Mouse (Mus musculus) CH12.LX (cell line): ENCODE data around the gene Abtb2. TPM values are rescaled to one million over a fixed set of nuclear protein-coding genes. Genes with fewer than 3 reads are reported as not detected.

Source experiments
- DNase-seq: peaks from one replicate; pipeline ENCODE4 v3.0.0-alpha.2; 2013; ENCODE audit errors: extremely low read depth
- H3K27ac ChIP-seq: 2 replicates; pipeline ENCODE4 v1.5.1; 2012; ENCODE audit warnings: low read depth, mild to moderate bottlenecking, control low read depth, moderate library complexity; ENCODE audit not compliant: insufficient read depth
- H3K27me3 ChIP-seq: replicated peaks from 2 replicates; pipeline ENCODE3; 2012; ENCODE audit warnings: inconsistent platforms
- H3K36me3 ChIP-seq, 2 experiments: replicated peaks in 1 of 2; 2 replicates each; pipeline versions ENCODE3 to v1.6.1; 2012; ENCODE audit warnings: inconsistent platforms in 1 of 2, low read length in 1 of 2, mild to moderate bottlenecking in 1 of 2, mixed read lengths in 1 of 2, moderate library complexity in 1 of 2; ENCODE audit not compliant: control insufficient read depth in 1 of 2, insufficient read depth in 1 of 2
- H3K4me1 ChIP-seq, 2 experiments: 2 replicates each; pipeline ENCODE4 v1.6.1; 2012; ENCODE audit warnings: inconsistent platforms in 1 of 2, moderate library complexity in 1 of 2; ENCODE audit not compliant: insufficient read depth in 2 of 2, control insufficient read depth in 1 of 2
- H3K4me2 ChIP-seq: 2 replicates; pipeline ENCODE4 v1.6.1; 2012; ENCODE audit warnings: low read depth, mild to moderate bottlenecking, control low read depth; ENCODE audit not compliant: poor library complexity, insufficient read depth, severe bottlenecking
- H3K4me3 ChIP-seq, 3 experiments: fragments of 150-350 bp in 1 of 3; sonication (generic) in 1 of 3; replicated peaks in 1 of 3; 2 replicates each; pipeline versions ENCODE3 to v1.5.1; 2011 to 2012; ENCODE audit warnings: low read depth in 2 of 3, low read length in 2 of 3, mild to moderate bottlenecking in 2 of 3, moderate library complexity in 2 of 3, control low read depth in 1 of 3, improper control_type of control experiment in 1 of 3, inconsistent platforms in 1 of 3, mixed read lengths in 1 of 3; ENCODE audit not compliant: poor library complexity in 1 of 3
- H3K79me2 ChIP-seq: replicated peaks from 2 replicates; pipeline ENCODE4 v1.6.1; 2012; ENCODE audit warnings: mild to moderate bottlenecking, moderate library complexity; ENCODE audit not compliant: control insufficient read depth, poor library complexity, insufficient read depth, severe bottlenecking; ENCODE audit errors: extremely low read depth
- H3K9ac ChIP-seq: 2 replicates; pipeline ENCODE4 v1.6.1; 2012; ENCODE audit warnings: low read depth, mild to moderate bottlenecking, control low read depth, moderate library complexity; ENCODE audit not compliant: insufficient read depth
- H3K9me3 ChIP-seq: replicated peaks from 2 replicates; pipeline ENCODE3; 2012; ENCODE audit warnings: low read length, inconsistent platforms, mixed read lengths
- BHLHE40 ChIP-seq: IDR thresholded peaks from 2 replicates; pipeline ENCODE4 v1.6.1; 2011; ENCODE audit warnings: mild to moderate bottlenecking, low read depth, low read length, improper control_type of control experiment
- CHD1 ChIP-seq: IDR thresholded peaks from 2 replicates; pipeline ENCODE4 v1.6.1; 2012; ENCODE audit warnings: low read depth, low read length, improper control_type of control experiment, inconsistent platforms
- CTCF ChIP-seq, 2 experiments: IDR thresholded peaks in 1 of 2; conservative IDR thresholded peaks in 1 of 2; 2 replicates each; pipeline ENCODE4 v1.5.1; 2011 to 2012; ENCODE audit warnings: low read depth in 2 of 2, low read length in 2 of 2, improper control_type of control experiment in 1 of 2, inconsistent platforms in 1 of 2, mild to moderate bottlenecking in 1 of 2, moderate library complexity in 1 of 2
- E2F4 ChIP-seq: IDR thresholded peaks from 2 replicates; pipeline ENCODE4 v1.6.1; 2011; ENCODE audit warnings: low read depth, low read length, improper control_type of control experiment; ENCODE audit not compliant: insufficient replicate concordance
- EP300 ChIP-seq: IDR thresholded peaks from 2 replicates; pipeline ENCODE4 v1.6.1; 2011; ENCODE audit warnings: low read length, improper control_type of control experiment
- JUN ChIP-seq: IDR thresholded peaks from 2 replicates; pipeline ENCODE4 v1.6.1; 2011; ENCODE audit warnings: low read depth, mild to moderate bottlenecking, low read length, improper control_type of control experiment, moderate library complexity; ENCODE audit not compliant: insufficient read depth
- KAT2A ChIP-seq: IDR thresholded peaks from 2 replicates; pipeline ENCODE4 v1.6.1; 2012; ENCODE audit warnings: low read length, improper control_type of control experiment, inconsistent platforms; ENCODE audit not compliant: insufficient replicate concordance
- MAZ ChIP-seq: IDR thresholded peaks from 2 replicates; pipeline ENCODE4 v1.6.1; 2012; ENCODE audit warnings: low read depth, mild to moderate bottlenecking, inconsistent platforms, low read length, improper control_type of control experiment, moderate library complexity
- MXI1 ChIP-seq: IDR thresholded peaks from 2 replicates; pipeline ENCODE4 v1.6.1; 2011; ENCODE audit warnings: mild to moderate bottlenecking, low read depth, low read length, improper control_type of control experiment
- NRF1 ChIP-seq: IDR thresholded peaks from 2 replicates; pipeline ENCODE4 v1.6.1; 2014; ENCODE audit warnings: low read depth, mild to moderate bottlenecking, inconsistent platforms, low read length, improper control_type of control experiment, moderate library complexity
- POLR2A ChIP-seq: IDR thresholded peaks from 2 replicates; pipeline ENCODE4 v1.6.1; 2011; ENCODE audit warnings: low read depth, mild to moderate bottlenecking, improper control_type of control experiment, low read length
- RAD21 ChIP-seq: IDR thresholded peaks from 2 replicates; pipeline ENCODE4 v1.6.1; 2011; ENCODE audit warnings: low read depth, mild to moderate bottlenecking, low read length, improper control_type of control experiment, moderate library complexity
- RCOR1 ChIP-seq: conservative IDR thresholded peaks from 2 replicates; pipeline ENCODE4 v1.6.1; 2012; ENCODE audit warnings: low read depth, mild to moderate bottlenecking, inconsistent platforms, low read length, improper control_type of control experiment
- SIN3A ChIP-seq: IDR thresholded peaks from 2 replicates; pipeline ENCODE4 v1.6.1; 2012; ENCODE audit warnings: low read length, improper control_type of control experiment, inconsistent platforms
- TBP ChIP-seq: conservative IDR thresholded peaks from 2 replicates; pipeline ENCODE4 v1.6.1; 2011; ENCODE audit warnings: low read depth, low read length, improper control_type of control experiment
- TCF12 ChIP-seq: IDR thresholded peaks from 2 replicates; pipeline ENCODE4 v1.6.1; 2014; ENCODE audit warnings: low read depth, mild to moderate bottlenecking, inconsistent platforms, low read length, improper control_type of control experiment
- ZKSCAN1 ChIP-seq: IDR thresholded peaks from 2 replicates; pipeline ENCODE4 v1.6.1; 2012; ENCODE audit warnings: low read depth, inconsistent platforms, low read length, improper control_type of control experiment, borderline replicate concordance
- dilution Hi-C: fragments of 300-500 bp; cut with MboI; formaldehyde crosslinking; loops from 2 replicates; pipeline ENCODE4 v1.14.3; 2020; ENCODE audit warnings: low sequenced_read_pairs; ENCODE audit not compliant: extremely low pct_unique_long_range_greater_than_20kb, extremely low pct_ligation_motif_present
- in situ Hi-C: fragments of 300-500 bp; cut with MboI; formaldehyde crosslinking; loops from 3 replicates; pipeline ENCODE4 v1.14.3; 2019; ENCODE audit warnings: low sequenced_read_pairs, low pct_ligation_motif_present, low pct_unique_long_range_greater_than_20kb, mixed read lengths
- polyA plus RNA-seq: library from polyadenylated mRNA; unstranded; fragments of >175 nt; gene quantifications from 2 replicates; pipeline ENCODE4 v1.2.1, GENCODE M21; 2012; ENCODE audit warnings: low read depth; ENCODE audit not compliant: insufficient read length
- total RNA-seq, 2 experiments: library from RNA; depleted of rRNA; stranded (reverse); fragments of 300-350 nt in 1 of 2; fragments of >200 nt in 1 of 2; gene quantifications; 2 replicates each; pipeline ENCODE4 v1.2.3; 2012 to 2014

The Abtb2 gene
- total and polyA plus RNA-seq, 3 experiments, result 2.9 to 7.7 (median 3.8) TPM

GRCm38 (mm10) chr2:103588776-103589175 is 22.7 kb downstream of the Abtb2 start:
- dilution Hi-C loops, result no loop called here
- Histone ChIP-seq H3K27me3 (no peaks in the 10 kb centered on the region), H3K4me3 (no peak overlapping the region), H3K27ac (no peak overlapping the region), H3K4me2 (no peak overlapping the region), H3K36me3 (peaks cover 0 to 4% of the 10 kb centered on the region in 2 experiments), H3K4me1 (peaks cover 0 to 24% of the 10 kb centered on the region in 2 experiments; a peak in 3 of 4 replicates), H3K9ac (no peak overlapping the region), H3K79me2 (no peaks in the 10 kb centered on the region; the same call in 1 of the 2 replicates), H3K9me3 (no peaks in the 10 kb centered on the region)
- DNase-seq, result no peak
- TF ChIP-seq TCF12 (no peak), RCOR1 (no peak), RAD21 (no peak), KAT2A (no peak), BHLHE40 (no peak), ZKSCAN1 (no peak), E2F4 (no peak), MXI1 (no peak), CHD1 (no peak), CTCF (conservative IDR thresholded peaks at IDR 0.05 in 1 of 2, IDR thresholded peaks at IDR 0.05 in 1 of 2; ENCODE audit: low read depth in 2 of 2, low read length in 2 of 2) (no peak), MAZ (no peak)
- in situ Hi-C loops, result no loop called here

GRCm38 (mm10) chr2:103589400-103589799 is 23.3 kb downstream of the Abtb2 start:
- H3K36me3 ChIP-seq, result peaks cover 0 to 4% of the 10 kb centered on the region in 2 experiments
- no peak overlapping the region for H3K27ac ChIP-seq
- dilution Hi-C loops (no loop called here), in situ Hi-C loops (no loop called here)
- DNase-seq, result no peak
- no peaks in the 10 kb centered on the region for H3K9me3 ChIP-seq
- peaks cover 0 to 18% of the 10 kb centered on the region in 2 experiments; a peak in 3 of 4 replicates for H3K4me1 ChIP-seq
- no peaks in the 10 kb centered on the region for H3K27me3 ChIP-seq
- H3K4me2 ChIP-seq, result no peak overlapping the region
- no peak overlapping the region for H3K4me3 ChIP-seq
- H3K9ac ChIP-seq, result no peak overlapping the region
- no peaks in the 10 kb centered on the region; the same call in 1 of the 2 replicates for H3K79me2 ChIP-seq
- TF ChIP-seq NRF1, result no peak
- no peak for TF ChIP-seq SIN3A
- TF ChIP-seq POLR2A, result no peak
- no peak for TF ChIP-seq EP300
- TF ChIP-seq MAZ, result no peak
- TF ChIP-seq JUN, result no peak
- TF ChIP-seq CHD1, result no peak
- no peak for TF ChIP-seq TBP
